Mouse (Mus musculus): ENCODE results near the gene Trcg1.

DNA sequence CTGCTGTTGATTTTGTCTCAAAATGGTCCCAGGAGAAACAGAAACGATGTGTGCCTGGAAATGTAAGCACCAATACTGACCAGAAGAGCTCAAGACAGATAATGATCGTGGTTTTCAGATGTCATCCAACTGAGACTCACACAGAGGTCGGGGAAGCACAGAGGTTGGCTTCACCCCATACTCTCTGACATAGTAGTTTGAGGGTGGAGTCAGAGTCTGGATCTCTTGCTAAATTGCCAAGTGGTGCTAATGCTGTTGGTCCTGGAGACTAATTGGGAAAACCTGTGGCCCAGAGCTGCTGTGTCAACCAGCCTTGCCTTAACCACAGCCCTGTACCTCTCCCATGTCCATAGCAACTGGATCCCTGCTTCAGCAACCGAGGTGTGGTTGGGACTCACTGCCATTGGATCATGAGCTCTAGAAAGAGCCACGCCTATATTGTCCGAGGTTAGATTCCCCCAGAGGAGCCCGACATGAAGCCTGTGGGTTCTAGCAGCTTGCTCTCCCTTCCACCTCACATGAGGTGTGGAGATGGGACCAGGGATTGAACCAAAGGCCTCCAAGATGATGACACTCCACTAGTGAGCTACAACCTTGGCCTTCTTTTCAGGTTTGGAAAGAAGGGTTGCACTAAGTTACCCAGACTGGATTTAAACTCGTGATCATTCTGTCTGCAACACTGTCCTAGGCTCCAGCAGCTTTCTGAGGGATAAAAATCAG lies 4.7 kb upstream of the Trcg1 start:
- TF ChIP-seq CTCF (IDR thresholded peaks at IDR 0.05; ENCODE audit: borderline replicate concordance, insufficient read depth, low read depth, low read length) (no peak), POLR2A (IDR thresholded peaks at IDR 0.05; ENCODE audit: borderline replicate concordance, insufficient read depth, low read length) (no peak)

Data from cerebellum, adult 2 months (tissue).